Mouse (Mus musculus) right cerebral cortex, adult 2 months (tissue): ENCODE measurements around the gene Actrt2.

Experiments
- DNase-seq, 2 experiments: peaks; one replicate each; pipeline ENCODE4 v3.0.0; 2021 to 2022; ENCODE audit warnings: low spot score in 2 of 2

Gene Actrt2

GRCm38 (mm10) chr4:154638320-154638886 is 29.3 kb downstream of the Actrt2 start:
- DNase-seq = no peak

- DNase-seq = no peak
These were observed 30.0 kb downstream of the Actrt2 start for GRCm38 (mm10) chr4:154637468-154638319.

GRCm38 (mm10) chr4:154636721-154637311 is 30.9 kb downstream of the Actrt2 start, which contains the start of gene Prdm16:
Gene Prdm16, minus strand, starts transcription at chr4:154636873.
- DNase-seq = peak; percentile 33 to 45

GRCm38 (mm10) chr4:154636053-154636433 is 31.6 kb downstream of the Actrt2 start:
- no peak for DNase-seq

- no peak for DNase-seq
These were observed 32.2 kb downstream of the Actrt2 start for GRCm38 (mm10) chr4:154635241-154636052.

- no peak for DNase-seq
These were observed 33.0 kb downstream of the Actrt2 start for GRCm38 (mm10) chr4:154634470-154635240.

- no peak for DNase-seq
These were observed 33.7 kb downstream of the Actrt2 start for GRCm38 (mm10) chr4:154634001-154634400.

GRCm38 (mm10) chr4:154632800-154633764 is 34.6 kb downstream of the Actrt2 start:
- no peak for DNase-seq

- no peak for DNase-seq
These were observed 36.9 kb downstream of the Actrt2 start for GRCm38 (mm10) chr4:154630763-154631162.

- DNase-seq = no peak
These were observed 40.1 kb downstream of the Actrt2 start for GRCm38 (mm10) chr4:154627419-154628142.

GRCm38 (mm10) chr4:154626282-154626681 is 41.4 kb downstream of the Actrt2 start:
- no peak for DNase-seq

GRCm38 (mm10) chr4:154625710-154626109 is 42.0 kb downstream of the Actrt2 start:
- no peak for DNase-seq

- DNase-seq = no peak
These were observed 44.4 kb downstream of the Actrt2 start for GRCm38 (mm10) chr4:154623241-154623640.

GRCm38 (mm10) chr4:154622521-154622920 is 45.1 kb downstream of the Actrt2 start:
- DNase-seq = no peak
